In genomic region chr5:118560385-118561085, GRCm38 (mm10) we compare ENCODE assay signal across 8 mouse cellular contexts. TPM values are rescaled to one million over a fixed set of nuclear protein-coding genes. Genes with fewer than 3 reads are reported as not detected.
DNase-seq lines count a peak whose midpoint lies in the region; ATAC-seq and TF ChIP-seq lines count a peak whose summit lies in the region.

Med13l (plus strand) TSS chr5:118560679.

- H3K4me3 ChIP-seq in gastrocnemius, adult 2 months = peak within 1 kb of the TSS; percentile 94
- peak within 1 kb of the TSS; percentile 79 for H3K4me3 ChIP-seq in hindbrain, embryonic 15.5 days

- DNase-seq in T-cell, adult 2 months (ENCODE audit: low spot score) = peak; percentile 66
- peak; percentile 56 for DNase-seq in cerebellum, adult 9-11 months
- DNase-seq in gastrocnemius, adult 2 months = peak; percentile 87
- peak; percentile 33 to 39 for DNase-seq in left cerebral cortex, postnatal 14 days (ENCODE audit: low spot score in 2 of 2)
- DNase-seq in right cerebral cortex, postnatal 4 days = peak; percentile 63
- peak; percentile 69 for DNase-seq in yolk sac, embryonic 10.5 days (ENCODE audit: low spot score)

- intact Hi-C loops in gastrocnemius, adult 2 months (cut with DNase I) = loop anchor here (1.0 kb wide), 1 partner anchor 46 kb away; no protein-coding TSS in a partner anchor
- intact Hi-C loops in left cerebral cortex, postnatal 14 days (cut with DNase I) = loop anchor here (1.0 to 5.0 kb wide), 2 partner anchors 138 to 228 kb away; no protein-coding TSS in a partner anchor

- peak; percentile 22; the same call in 1 of the 2 replicates for TF ChIP-seq CTCF in gastrocnemius, adult 2 months (IDR thresholded peaks at IDR 0.05)

- H3K4me1 ChIP-seq in hindbrain, embryonic 15.5 days (replicated peaks) = peaks cover 37% of the 10 kb centered on the region

- 0% methylated on average over 47 of the region's 120 CpGs for WGBS in hindbrain, embryonic 15.5 days

- H3K36me3 ChIP-seq in hindbrain, embryonic 15.5 days = no peaks in the 10 kb centered on the region

- peak; percentile 59 for ATAC-seq in hindbrain, embryonic 15.5 days (ENCODE audit: low FRiP score, low read depth)
- peak; percentile 42 for ATAC-seq in megakaryocyte progenitor cell, adult 5-6 weeks (replicated peaks; ENCODE audit: poor library complexity)

- no peaks in the 10 kb centered on the region for H3K9me3 ChIP-seq in hindbrain, embryonic 15.5 days

- peak within 1 kb of the TSS; percentile 92 for H3K27ac ChIP-seq in gastrocnemius, adult 2 months
- peak within 1 kb of the TSS; percentile 96 for H3K27ac ChIP-seq in hindbrain, embryonic 15.5 days (replicated peaks)

- H3K27me3 ChIP-seq in hindbrain, embryonic 15.5 days = no peaks in the 10 kb centered on the region

- H3K9ac ChIP-seq in hindbrain, embryonic 15.5 days = peak within 1 kb of the TSS; percentile 91

- peak within 1 kb of the TSS; percentile 71 for H3K4me2 ChIP-seq in hindbrain, embryonic 15.5 days

RNA-seq across cellular contexts. Expression of gene Med13l, which starts in this region (rescaled TPM):
- 10 to 100 TPM; 21.5 to 28.3 TPM for total RNA-seq in gastrocnemius, adult 2 months (2021)
- polyA plus RNA-seq in hindbrain, embryonic 15.5 days (2015; fragmentation: Nextera tagmentation; extraction: Ambion mirVana) = 13.7 and 14.7 TPM in 2 replicates
- 10 to 100 TPM; 78.0 to 88.1 TPM for total RNA-seq in left cerebral cortex, postnatal 14 days (2021)
- total RNA-seq in megakaryocyte progenitor cell, adult 5-6 weeks (2015) = 27.3 and 32.4 TPM in 2 replicates
- 24.0 and 26.3 TPM in 2 replicates for total RNA-seq in megakaryocyte progenitor cell, adult 5-6 weeks (2017)

Comparison
In these comparisons a context has a peak if more than half of its experiments do, and no peak if none do; other contexts are left out.
1. Peak in every context shown above with its lines: DNase-seq, ATAC-seq, H3K4me3 ChIP-seq and H3K27ac ChIP-seq.
2. DNase-seq: peak in every context shown above with its lines; median percentile 87 in gastrocnemius, adult 2 months; 69 in yolk sac, embryonic 10.5 days; 66 in T-cell, adult 2 months; 63 in right cerebral cortex, postnatal 4 days; 56 in cerebellum, adult 9-11 months; 36 in left cerebral cortex, postnatal 14 days.